8 mouse cellular contexts compared by ENCODE assay signal in the genomic region with DNA sequence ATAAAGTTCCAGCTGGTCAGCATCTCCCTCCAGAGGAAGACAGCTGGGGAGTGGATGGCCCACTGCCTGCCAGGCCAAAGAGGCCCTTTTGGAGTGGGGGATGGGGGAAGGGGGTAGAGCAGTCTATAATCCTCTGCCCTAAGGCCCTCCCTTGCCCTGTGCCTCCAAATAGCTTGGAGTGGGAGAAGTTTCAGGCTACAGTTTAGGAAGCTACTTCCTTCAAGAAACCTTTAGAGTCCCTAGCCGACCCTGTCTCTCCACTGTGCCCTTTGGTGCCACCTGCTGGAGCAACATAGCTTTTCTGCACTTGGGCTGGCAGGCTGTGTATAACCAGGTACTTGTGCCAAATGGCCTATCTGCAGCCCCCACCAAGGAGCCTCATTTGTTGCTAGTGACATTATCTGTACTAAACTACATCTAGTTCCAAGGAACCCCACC. TPM values are rescaled to one million over a fixed set of nuclear protein-coding genes. Genes with fewer than 3 reads are reported as not detected.
A peak's percentile ranks its signal among the peaks of the same experiment; 100 is the strongest.
DNase-seq lines count a peak whose midpoint lies in the region; ATAC-seq lines count a peak whose summit lies in the region.

No protein-coding gene starts in this region.

- peaks cover 13% of the 10 kb centered on the region for H3K4me1 ChIP-seq in intestine, embryonic 16.5 days (ENCODE audit: control insufficient read depth, insufficient read depth, low read length)
- H3K4me1 ChIP-seq in liver, embryonic 11.5 days (replicated peaks; ENCODE audit: control insufficient read depth, insufficient read depth, low read length): peaks cover 26% of the 10 kb centered on the region

- ATAC-seq in intestine, embryonic 16.5 days: peak; percentile 75
- ATAC-seq in liver, embryonic 11.5 days (replicated peaks; ENCODE audit: low FRiP score): peak; percentile 77

- H3K27ac ChIP-seq in intestine, embryonic 16.5 days (ENCODE audit: low read length): peak overlapping the region; percentile 72
- peak overlapping the region; percentile 40 for H3K27ac ChIP-seq in liver, embryonic 11.5 days (ENCODE audit: low read depth, low read length)

- H3K36me3 ChIP-seq in intestine, embryonic 16.5 days (ENCODE audit: control insufficient read depth, insufficient read depth, low read length): no peaks in the 10 kb centered on the region; the same call in 1 of the 2 replicates
- peaks cover 10% of the 10 kb centered on the region; the same call in 1 of the 2 replicates for H3K36me3 ChIP-seq in liver, embryonic 11.5 days (ENCODE audit: control insufficient read depth, insufficient read depth, low read length)

- no peak overlapping the region for H3K4me2 ChIP-seq in intestine, embryonic 16.5 days (ENCODE audit: low read depth, low read length)
- no peak overlapping the region; the same call in 1 of the 2 replicates for H3K4me2 ChIP-seq in liver, embryonic 11.5 days

- no peak overlapping the region for H3K4me3 ChIP-seq in intestine, embryonic 16.5 days (ENCODE audit: low read length)
- H3K4me3 ChIP-seq in liver, embryonic 11.5 days (ENCODE audit: low read depth, low read length): no peak overlapping the region

- H3K27me3 ChIP-seq in intestine, embryonic 16.5 days (replicated peaks; ENCODE audit: control insufficient read depth, insufficient read depth, low read length): no peaks in the 10 kb centered on the region
- no peaks in the 10 kb centered on the region for H3K27me3 ChIP-seq in liver, embryonic 11.5 days (replicated peaks; ENCODE audit: control insufficient read depth, insufficient read depth, low read length)

- H3K9ac ChIP-seq in intestine, embryonic 16.5 days (ENCODE audit: low read depth, low read length): no peak overlapping the region
- no peak overlapping the region for H3K9ac ChIP-seq in liver, embryonic 11.5 days (ENCODE audit: low read depth, low read length)

- H3K9me3 ChIP-seq in intestine, embryonic 16.5 days (ENCODE audit: control insufficient read depth, low read length): no peaks in the 10 kb centered on the region
- H3K9me3 ChIP-seq in liver, embryonic 11.5 days (ENCODE audit: control insufficient read depth, low read length): no peaks in the 10 kb centered on the region

- peak; percentile 22 for DNase-seq in 3134 (ENCODE audit: extremely low read depth, insufficient read length, low spot score)
- DNase-seq in Muller cell, postnatal 12 days (ENCODE audit: inconsistent ontology term): peak; percentile 47
- DNase-seq in cerebellum, postnatal 4 days (ENCODE audit: low spot score in 2 of 2): peak; percentile 62 to 85
- DNase-seq in gastrocnemius, postnatal 25 days: peak; percentile 67
- peak; percentile 70 for DNase-seq in liver, embryonic 11.5 days (ENCODE audit: low spot score)
- DNase-seq in naive thymus-derived CD4-positive, alpha-beta T cell, adult 2 months (ENCODE audit: low read depth): peak; percentile 68
- DNase-seq in thymus, adult 18-20 months: peak; percentile 45 to 53

- WGBS in intestine, embryonic 16.5 days: 6% methylated on average over 1 of the region's 1 CpGs
- 5% methylated on average over 1 of the region's 1 CpGs for WGBS in liver, embryonic 11.5 days

RNA-seq across cellular contexts. Expression of a gene that starts 15.4 kb away (rescaled TPM):
- under 1 TPM; 0.51 to 0.61 TPM for total RNA-seq in gastrocnemius, postnatal 25 days (2021)
- polyA plus RNA-seq in intestine, embryonic 16.5 days (2015; fragmentation: Nextera tagmentation; extraction: Ambion mirVana): 1.9 and 2.3 TPM in 2 replicates
- polyA plus RNA-seq in liver, embryonic 11.5 days (2014; fragmentation: Nextera tagmentation; extraction: Ambion mirVana): 13.8 and 16.4 TPM in 2 replicates

RNA-seq across cellular contexts. Expression of a gene that starts 31.9 kb away (rescaled TPM):
- 10 to 100 TPM; 41.7 to 45.1 TPM for total RNA-seq in gastrocnemius, postnatal 25 days (2021)
- 115 and 125 TPM in 2 replicates for polyA plus RNA-seq in intestine, embryonic 16.5 days (2015; fragmentation: Nextera tagmentation; extraction: Ambion mirVana)
- 74.2 and 76.3 TPM in 2 replicates for polyA plus RNA-seq in liver, embryonic 11.5 days (2014; fragmentation: Nextera tagmentation; extraction: Ambion mirVana)

RNA-seq across cellular contexts. Expression of a gene that starts 37.2 kb away (rescaled TPM):
- 10 to 100 TPM in 1 of 2 experiments, 1 to 10 TPM in 1; 8.7 to 10.1 TPM for total RNA-seq in gastrocnemius, postnatal 25 days (2021)
- 17.5 and 18.5 TPM in 2 replicates for polyA plus RNA-seq in intestine, embryonic 16.5 days (2015; fragmentation: Nextera tagmentation; extraction: Ambion mirVana)
- polyA plus RNA-seq in liver, embryonic 11.5 days (2014; fragmentation: Nextera tagmentation; extraction: Ambion mirVana): 6.4 and 8.9 TPM in 2 replicates

Comparison
In these comparisons a context has a peak if more than half of its experiments do, and no peak if none do; other contexts are left out.
1. DNase-seq: peak in every context shown above with its lines; median percentile 74 in cerebellum, postnatal 4 days; 70 in liver, embryonic 11.5 days; 68 in naive thymus-derived CD4-positive, alpha-beta T cell, adult 2 months; 67 in gastrocnemius, postnatal 25 days; 49 in thymus, adult 18-20 months; 47 in Muller cell, postnatal 12 days; 22 in 3134.